Mouse (Mus musculus): ENCODE measurements at regions not wholly inside any gene's neighbourhood (a gene's known extent, or its start where the extent isn't known, plus 50 kb on each side); places are given as distances from the start of the nearest gene placed in this dataset.

GRCm38 (mm10) chr9:50038231-50038630 is 239.5 kb upstream of the Ncam1 start:
- H3K4me1 ChIP-seq (ENCODE audit: control insufficient read depth, insufficient read depth, low read length), result no peaks in the 10 kb centered on the region
- H3K4me3 ChIP-seq (replicated peaks; ENCODE audit: insufficient read depth, low read depth, low read length), result no peak overlapping the region
- no peaks in the 10 kb centered on the region for H3K27me3 ChIP-seq (ENCODE audit: control insufficient read depth, insufficient read depth, low read length)
- H3K27ac ChIP-seq (ENCODE audit: insufficient read depth, low read length), result no peak overlapping the region
- DNase-seq, result no peak
- TF ChIP-seq POLR2A (IDR thresholded peaks at IDR 0.05; ENCODE audit: borderline replicate concordance, insufficient read depth, low read length), result no peak
- 64% methylated on average over 11 of the region's 11 CpGs for WGBS

DNA sequence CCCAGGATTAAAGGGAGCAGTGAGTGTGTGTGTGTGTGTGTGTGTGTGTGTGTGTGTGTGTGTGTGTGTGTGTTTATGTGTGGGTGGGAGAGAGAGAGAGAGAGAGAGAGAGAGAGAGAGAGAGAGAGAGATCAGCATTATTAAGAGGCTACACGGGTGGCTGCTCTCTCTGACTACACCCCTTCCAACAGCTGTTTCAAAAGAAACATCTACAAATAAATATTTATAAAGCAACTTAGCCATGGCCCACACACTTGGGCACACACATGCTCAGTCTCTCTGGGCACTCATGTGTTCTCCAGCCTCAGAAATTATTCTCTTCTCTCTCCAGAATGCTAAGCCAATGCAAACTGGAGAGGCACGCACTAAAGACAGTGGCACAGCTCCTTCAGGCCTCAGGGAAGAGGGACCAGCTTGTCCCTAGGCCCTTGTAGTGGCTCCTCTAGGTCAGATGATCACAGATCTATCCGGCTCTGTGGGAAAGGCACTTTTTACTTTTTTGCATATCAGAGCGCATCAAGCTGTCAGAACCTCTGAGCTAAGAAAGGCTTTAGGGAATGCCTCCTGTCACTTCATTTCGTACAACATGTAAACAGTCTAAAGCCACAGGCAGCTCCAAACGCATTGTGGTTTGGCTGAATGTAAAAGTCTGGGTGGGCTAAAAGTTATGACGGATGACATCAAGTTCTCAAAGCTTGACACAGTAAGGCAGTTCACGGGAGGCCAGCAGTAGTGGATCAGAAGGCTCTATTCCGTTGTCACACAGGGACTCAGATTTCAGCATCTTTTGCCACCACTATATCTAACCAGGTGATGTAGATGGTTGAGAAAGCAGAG is 233.8 kb upstream of the Ncam1 start:
- TF ChIP-seq POLR2A (IDR thresholded peaks at IDR 0.05; ENCODE audit: borderline replicate concordance, insufficient read depth, low read length) (no peak), CTCF (IDR thresholded peaks at IDR 0.05; ENCODE audit: borderline replicate concordance, insufficient read depth, low read depth, low read length) (no peak)
- no peak for DNase-seq
- Histone ChIP-seq H3K27me3 (ENCODE audit: control insufficient read depth, insufficient read depth, low read length) (no peaks in the 10 kb centered on the region), H3K4me1 (ENCODE audit: control insufficient read depth, insufficient read depth, low read length) (no peaks in the 10 kb centered on the region), H3K27ac (ENCODE audit: insufficient read depth, low read length) (no peak overlapping the region), H3K4me3 (replicated peaks; ENCODE audit: insufficient read depth, low read depth, low read length) (no peak overlapping the region)
- 73% methylated on average over 9 of the region's 9 CpGs for WGBS

GRCm38 (mm10) chr9:50031318-50031717 is 232.6 kb upstream of the Ncam1 start:
- no peak overlapping the region for H3K4me3 ChIP-seq (replicated peaks; ENCODE audit: insufficient read depth, low read depth, low read length)
- DNase-seq, result no peak
- no peak overlapping the region for H3K27ac ChIP-seq (ENCODE audit: insufficient read depth, low read length)
- H3K27me3 ChIP-seq (ENCODE audit: control insufficient read depth, insufficient read depth, low read length), result no peaks in the 10 kb centered on the region
- H3K4me1 ChIP-seq (ENCODE audit: control insufficient read depth, insufficient read depth, low read length), result no peaks in the 10 kb centered on the region
- 23% methylated on average over 2 of the region's 2 CpGs for WGBS
- TF ChIP-seq POLR2A (IDR thresholded peaks at IDR 0.05; ENCODE audit: borderline replicate concordance, insufficient read depth, low read length) (no peak), CTCF (IDR thresholded peaks at IDR 0.05; ENCODE audit: borderline replicate concordance, insufficient read depth, low read depth, low read length) (no peak)

DNA sequence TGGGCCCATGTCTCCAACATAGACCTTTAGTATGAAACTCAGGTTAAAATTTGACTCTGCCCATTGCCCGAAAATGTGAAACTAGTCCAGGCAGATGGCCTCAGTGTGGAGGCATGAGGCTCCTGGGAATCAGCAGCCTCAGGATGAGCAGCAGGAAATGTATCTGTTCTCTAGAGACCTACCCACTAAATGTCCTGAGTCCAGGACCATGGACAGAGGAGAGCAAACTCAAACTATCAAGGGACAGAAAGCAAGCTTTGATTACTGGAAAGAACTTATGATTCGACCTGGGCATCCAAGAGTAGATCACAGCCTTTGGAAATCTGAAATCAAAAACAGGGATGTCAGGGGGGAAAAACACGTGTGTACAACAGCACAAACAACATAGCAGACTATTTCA is 230.3 kb upstream of the Ncam1 start:
- Histone ChIP-seq H3K4me3 (replicated peaks; ENCODE audit: insufficient read depth, low read depth, low read length) (no peak overlapping the region), H3K27me3 (ENCODE audit: control insufficient read depth, insufficient read depth, low read length) (no peaks in the 10 kb centered on the region), H3K4me1 (ENCODE audit: control insufficient read depth, insufficient read depth, low read length) (no peaks in the 10 kb centered on the region), H3K27ac (ENCODE audit: insufficient read depth, low read length) (no peak overlapping the region)
- DNase-seq, result no peak
- WGBS, result 72% methylated on average over 3 of the region's 3 CpGs
- TF ChIP-seq POLR2A (IDR thresholded peaks at IDR 0.05; ENCODE audit: borderline replicate concordance, insufficient read depth, low read length) (no peak), CTCF (IDR thresholded peaks at IDR 0.05; ENCODE audit: borderline replicate concordance, insufficient read depth, low read depth, low read length) (no peak)

DNA sequence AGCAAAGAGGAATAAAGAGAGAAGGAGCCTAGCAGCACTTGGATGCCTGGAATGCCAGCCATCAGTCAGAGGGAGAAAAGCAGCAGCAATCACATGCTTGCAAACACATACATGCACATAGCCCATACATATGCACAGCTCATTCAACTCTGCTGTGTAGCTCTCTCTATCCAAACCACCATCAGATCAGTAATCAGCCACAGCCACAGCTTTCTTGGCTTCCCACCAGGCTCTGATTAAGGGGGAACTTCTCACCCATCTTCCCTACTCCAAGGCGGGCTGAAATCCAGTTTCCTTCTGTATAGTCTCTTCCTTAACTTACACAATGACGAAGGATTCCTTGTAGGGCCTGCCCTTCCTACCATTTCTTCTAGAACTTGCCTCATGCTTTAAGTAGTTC is 229.8 kb upstream of the Ncam1 start:
- Histone ChIP-seq H3K27ac (ENCODE audit: insufficient read depth, low read length) (no peak overlapping the region), H3K4me3 (replicated peaks; ENCODE audit: insufficient read depth, low read depth, low read length) (no peak overlapping the region), H3K4me1 (ENCODE audit: control insufficient read depth, insufficient read depth, low read length) (no peaks in the 10 kb centered on the region), H3K27me3 (ENCODE audit: control insufficient read depth, insufficient read depth, low read length) (no peaks in the 10 kb centered on the region)
- TF ChIP-seq CTCF (IDR thresholded peaks at IDR 0.05; ENCODE audit: borderline replicate concordance, insufficient read depth, low read depth, low read length) (no peak), POLR2A (IDR thresholded peaks at IDR 0.05; ENCODE audit: borderline replicate concordance, insufficient read depth, low read length) (no peak)
- DNase-seq, result no peak
- WGBS, result 86% methylated on average over 2 of the region's 2 CpGs

- no peak for TF ChIP-seq CTCF (IDR thresholded peaks at IDR 0.05; ENCODE audit: borderline replicate concordance, insufficient read depth, low read depth, low read length)
- DNase-seq, result no peak
- no peaks in the 10 kb centered on the region for H3K27me3 ChIP-seq (ENCODE audit: control insufficient read depth, insufficient read depth, low read length)
- no peaks in the 10 kb centered on the region for H3K4me1 ChIP-seq (ENCODE audit: control insufficient read depth, insufficient read depth, low read length)
- 78% methylated on average over 6 of the region's 6 CpGs for WGBS
- H3K27ac ChIP-seq (ENCODE audit: insufficient read depth, low read length), result no peak overlapping the region
- H3K4me3 ChIP-seq (replicated peaks; ENCODE audit: insufficient read depth, low read depth, low read length), result no peak overlapping the region
Observed at GRCm38 (mm10) chr9:50024820-50025219, 226.1 kb upstream of the Ncam1 start.

DNA sequence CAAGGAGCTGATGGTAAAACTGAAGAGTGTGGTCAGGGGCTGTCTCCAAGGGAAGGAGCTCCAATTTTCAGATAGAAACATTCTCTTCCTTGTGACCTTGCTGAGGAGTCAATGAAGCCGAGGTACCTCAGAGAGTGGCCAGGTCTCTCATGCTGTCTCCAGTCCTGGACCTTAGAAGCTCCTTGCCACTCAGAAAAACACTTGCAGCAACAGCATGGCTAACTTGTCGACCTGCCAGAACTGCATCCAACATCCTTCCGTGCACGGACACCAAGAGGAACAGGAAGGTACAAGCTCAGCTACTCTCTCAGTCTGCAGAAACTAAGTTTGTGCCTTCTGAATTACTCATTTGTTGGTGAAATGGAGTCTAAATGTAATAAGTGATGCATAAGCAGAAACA is 214.9 kb upstream of the Ncam1 start:
- no peak for DNase-seq
- no peaks in the 10 kb centered on the region for H3K4me1 ChIP-seq (ENCODE audit: control insufficient read depth, insufficient read depth, low read length)
- TF ChIP-seq POLR2A (IDR thresholded peaks at IDR 0.05; ENCODE audit: borderline replicate concordance, insufficient read depth, low read length), result no peak
- no peak for TF ChIP-seq CTCF (IDR thresholded peaks at IDR 0.05; ENCODE audit: borderline replicate concordance, insufficient read depth, low read depth, low read length)
- 40% methylated on average over 4 of the region's 4 CpGs for WGBS
- H3K4me3 ChIP-seq (replicated peaks; ENCODE audit: insufficient read depth, low read depth, low read length), result no peak overlapping the region
- no peaks in the 10 kb centered on the region for H3K27me3 ChIP-seq (ENCODE audit: control insufficient read depth, insufficient read depth, low read length)
- H3K27ac ChIP-seq (ENCODE audit: insufficient read depth, low read length), result no peak overlapping the region

GRCm38 (mm10) chr9:50005757-50006576 is 207.2 kb upstream of the Ncam1 start:
- Histone ChIP-seq H3K4me1 (ENCODE audit: control insufficient read depth, insufficient read depth, low read length) (peaks cover 10% of the 10 kb centered on the region), H3K27me3 (ENCODE audit: control insufficient read depth, insufficient read depth, low read length) (no peaks in the 10 kb centered on the region), H3K27ac (ENCODE audit: insufficient read depth, low read length) (0 out of 2 replicates have a peak overlapping the region, but pooled peaks have one; percentile 17), H3K4me3 (replicated peaks; ENCODE audit: insufficient read depth, low read depth, low read length) (no peak overlapping the region)
- peak; percentile 27 to 47 for DNase-seq
- whole genome bisulfite sequencing, result 32% methylated on average over 8 of the region's 8 CpGs
- TF ChIP-seq POLR2A (IDR thresholded peaks at IDR 0.05; ENCODE audit: borderline replicate concordance, insufficient read depth, low read length) (no peak), CTCF (IDR thresholded peaks at IDR 0.05; ENCODE audit: borderline replicate concordance, insufficient read depth, low read depth, low read length) (no peak)

Measured in cerebellum, adult 2 months (tissue).